Mouse (Mus musculus) intestine, embryonic 15.5 days (tissue): Measurements from ENCODE around the gene Cd79a. TPM values are rescaled to one million over a fixed set of nuclear protein-coding genes. Genes with fewer than 3 reads are reported as not detected.
"Not testable (repeated sequence)": the region's sequence is repeated elsewhere in the genome, so short reads cannot be mapped to it uniquely, and the experiment has no call there.

Experiments
- ATAC-seq: fragments of 200-750 bp; cut with Nextera tagmentation; 2 replicates; pipeline ENCODE4 v1.8.0; 2017; ENCODE audit warnings: moderate TSS enrichment, moderate library complexity
- H3K27ac ChIP-seq: fragments of 300-500 bp; sonication (generic); 2 replicates; pipeline ENCODE4 v1.5.1; 2015; ENCODE audit warnings: mild to moderate bottlenecking, inconsistent platforms
- H3K27me3 ChIP-seq: fragments of 300-500 bp; sonication (generic); replicated peaks from 2 replicates; pipeline ENCODE4 v1.6.1; 2015; ENCODE audit warnings: inconsistent platforms
- H3K36me3 ChIP-seq: fragments of 300-500 bp; sonication (generic); 2 replicates; pipeline ENCODE4 v1.6.1; 2015; ENCODE audit warnings: inconsistent platforms
- H3K4me1 ChIP-seq: fragments of 300-500 bp; sonication (generic); replicated peaks from 2 replicates; pipeline ENCODE4 v1.6.1; 2015; ENCODE audit warnings: inconsistent platforms
- H3K4me2 ChIP-seq: fragments of 300-500 bp; sonication (generic); replicated peaks from 2 replicates; pipeline ENCODE4 v1.6.1; 2015; ENCODE audit warnings: mild to moderate bottlenecking, inconsistent platforms
- H3K4me3 ChIP-seq: fragments of 300-500 bp; sonication (generic); replicated peaks from 2 replicates; pipeline ENCODE4 v1.5.1; 2015; ENCODE audit warnings: inconsistent platforms
- H3K9ac ChIP-seq: fragments of 300-500 bp; sonication (generic); 2 replicates; pipeline ENCODE4 v1.6.1; 2015; ENCODE audit warnings: inconsistent platforms
- H3K9me3 ChIP-seq: fragments of 300-500 bp; sonication (generic); 2 replicates; pipeline ENCODE4 v1.6.1; 2016; ENCODE audit warnings: inconsistent platforms
- WGBS: fragments of 180-500 bp; shearing (Covaris S2); methylation state at CpG from one replicate; pipeline ENCODE4 v1.1.7; 2015; 5-methylcytosine and 5-hydroxymethylcytosine counted together
- polyA plus RNA-seq: library from polyadenylated mRNA; unstranded; fragments of >200 nt; fragmentation: Nextera tagmentation; extraction: Ambion mirVana; gene quantifications from 2 replicates; pipeline ENCODE4 v1.2.1, GENCODE M21; 2015

Cd79a gene
- polyA plus RNA-seq, 1 experiment from 2014 or later: 0.29 TPM

- ATAC-seq: no peak
These were observed 7.6 kb upstream of the Cd79a start for GRCm38 (mm10) chr7:24889431-24890220.

DNA sequence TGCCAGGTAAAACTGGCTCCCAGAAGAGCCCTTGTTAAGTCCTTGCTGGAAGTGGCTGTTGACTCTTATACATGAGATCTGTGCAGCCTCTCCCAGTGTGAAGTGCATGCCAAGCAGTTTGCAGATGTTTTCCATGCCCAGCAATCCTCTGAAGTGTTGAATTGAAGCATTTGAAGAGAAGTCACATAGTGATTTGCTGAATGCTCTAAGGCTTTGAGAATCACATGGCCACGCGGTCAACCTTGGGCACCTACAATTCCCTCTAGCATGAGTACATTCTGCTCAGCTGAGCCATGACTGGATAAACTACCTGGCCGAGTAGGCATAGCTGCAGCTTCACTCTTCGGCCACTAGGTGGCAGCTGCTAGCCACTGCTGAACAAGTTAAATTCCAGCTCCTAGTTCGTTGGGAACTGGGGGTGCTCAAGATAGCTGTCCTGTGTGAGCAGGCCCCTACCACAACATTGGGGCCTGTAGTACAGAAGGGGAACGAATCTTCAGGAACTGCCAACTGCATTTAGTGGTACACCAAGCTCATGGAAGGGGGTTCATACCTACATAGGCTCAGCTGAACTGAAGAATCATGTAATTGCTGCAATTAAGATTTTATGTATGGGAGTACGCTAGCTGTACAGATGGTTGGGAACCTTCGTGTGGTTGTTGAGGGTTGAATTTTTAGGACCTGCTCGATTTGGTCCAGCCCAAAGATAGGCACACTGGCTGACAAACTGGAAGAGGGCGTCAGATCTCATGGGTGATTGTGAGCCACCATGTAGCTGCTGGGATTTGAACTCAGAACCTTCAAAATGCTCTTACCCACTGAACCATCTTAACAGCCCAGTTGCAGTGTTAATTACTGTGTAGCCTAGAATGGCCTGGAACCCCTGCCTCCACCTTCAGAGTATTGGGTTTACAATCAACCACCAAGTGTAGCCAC, 6.6 kb upstream of the Cd79a start:
- peaks cover 28% of the 10 kb centered on the region for H3K36me3 ChIP-seq
- H3K4me3 ChIP-seq: no peak overlapping the region
- no peak overlapping the region for H3K9ac ChIP-seq
- no peak overlapping the region for H3K4me2 ChIP-seq
- H3K27ac ChIP-seq: peak overlapping the region; percentile 58
- ATAC-seq: peak; percentile 68
- no peaks in the 10 kb centered on the region for H3K9me3 ChIP-seq
- peaks cover 19% of the 10 kb centered on the region for H3K4me1 ChIP-seq
- H3K27me3 ChIP-seq: no peaks in the 10 kb centered on the region
- WGBS: 25% methylated on average over 10 of the region's 10 CpGs

More at GRCm38 (mm10) chr7:24889431-24890220, 7.6 kb upstream of the Cd79a start:
- Histone ChIP-seq H3K27ac (peak overlapping the region; percentile 58), H3K9me3 (no peaks in the 10 kb centered on the region), H3K4me3 (no peak overlapping the region), H3K36me3 (peaks cover 28% of the 10 kb centered on the region), H3K4me2 (no peak overlapping the region), H3K9ac (no peak overlapping the region), H3K27me3 (no peaks in the 10 kb centered on the region), H3K4me1 (peaks cover 19% of the 10 kb centered on the region)
- WGBS: 79% methylated on average over 6 of the region's 6 CpGs

- Histone ChIP-seq H3K27ac (no peak overlapping the region), H3K27me3 (no peaks in the 10 kb centered on the region), H3K4me2 (no peak overlapping the region), H3K4me3 (no peak overlapping the region), H3K36me3 (peaks cover 28% of the 10 kb centered on the region), H3K9me3 (no peaks in the 10 kb centered on the region), H3K4me1 (peaks cover 10% of the 10 kb centered on the region; the same call in 1 of the 2 replicates), H3K9ac (no peak overlapping the region)
- 66% methylated on average over 3 of the region's 3 CpGs for WGBS
- ATAC-seq: no peak
These were observed 5.7 kb upstream of the Cd79a start for GRCm38 (mm10) chr7:24891241-24892124.

DNA sequence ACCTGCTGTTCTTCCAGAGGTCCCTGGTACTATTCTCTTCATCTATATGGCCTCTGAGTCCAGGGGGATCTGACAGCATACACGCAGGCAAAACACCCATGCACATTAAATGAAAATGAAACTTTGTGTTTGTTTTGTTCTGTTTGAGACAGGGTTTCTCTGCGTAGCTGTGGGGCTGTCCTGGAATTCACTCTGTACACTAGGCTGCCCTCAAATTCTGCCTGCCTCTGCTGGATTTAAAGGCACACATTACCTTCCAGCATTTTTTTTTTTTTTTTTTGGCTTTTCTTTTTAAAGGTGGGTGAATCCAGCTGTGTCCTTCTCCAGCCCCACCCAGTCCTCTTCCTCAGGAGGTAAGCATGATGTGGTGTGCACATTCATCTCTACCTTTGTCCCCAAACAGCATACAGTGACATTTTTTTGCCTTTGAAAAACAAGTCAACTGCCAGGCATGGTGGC, 5.0 kb upstream of the Cd79a start:
- Histone ChIP-seq H3K9me3 (no peaks in the 10 kb centered on the region), H3K4me3 (no peak overlapping the region), H3K4me2 (no peak overlapping the region), H3K36me3 (peaks cover 23% of the 10 kb centered on the region), H3K27me3 (no peaks in the 10 kb centered on the region), H3K27ac (no peak overlapping the region), H3K4me1 (peaks cover 4% of the 10 kb centered on the region; the same call in 1 of the 2 replicates), H3K9ac (no peak overlapping the region)
- 60% methylated on average over 2 of the region's 2 CpGs for WGBS
- no peak for ATAC-seq

DNA sequence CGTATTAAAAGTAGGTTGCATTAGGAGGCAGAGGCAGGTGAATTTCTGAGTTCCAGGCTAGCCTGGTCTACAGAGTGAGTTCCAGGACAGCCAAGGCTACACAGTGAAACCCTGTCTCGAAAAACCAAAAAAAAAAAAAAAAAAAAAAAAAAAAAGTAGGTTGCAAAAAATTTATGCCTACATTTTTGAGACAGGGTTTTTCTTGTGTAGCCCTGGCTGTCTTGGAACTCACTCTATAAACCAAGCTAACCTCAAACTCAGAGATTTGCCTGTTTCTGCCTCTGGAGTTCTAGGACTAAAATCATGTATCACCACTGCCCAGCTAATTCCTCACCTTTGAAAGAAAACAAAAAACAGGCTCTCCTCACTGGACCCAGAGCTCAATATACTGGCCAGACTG, 1.4 kb upstream of the Cd79a start:
- H3K4me1 ChIP-seq, H3K27ac ChIP-seq, H3K36me3 ChIP-seq, H3K4me3 ChIP-seq, H3K27me3 ChIP-seq, ATAC-seq, H3K4me2 ChIP-seq, H3K9ac ChIP-seq, H3K9me3 ChIP-seq: not testable (repeated sequence)
- WGBS: 95% methylated on average over 2 of the region's 2 CpGs

DNA sequence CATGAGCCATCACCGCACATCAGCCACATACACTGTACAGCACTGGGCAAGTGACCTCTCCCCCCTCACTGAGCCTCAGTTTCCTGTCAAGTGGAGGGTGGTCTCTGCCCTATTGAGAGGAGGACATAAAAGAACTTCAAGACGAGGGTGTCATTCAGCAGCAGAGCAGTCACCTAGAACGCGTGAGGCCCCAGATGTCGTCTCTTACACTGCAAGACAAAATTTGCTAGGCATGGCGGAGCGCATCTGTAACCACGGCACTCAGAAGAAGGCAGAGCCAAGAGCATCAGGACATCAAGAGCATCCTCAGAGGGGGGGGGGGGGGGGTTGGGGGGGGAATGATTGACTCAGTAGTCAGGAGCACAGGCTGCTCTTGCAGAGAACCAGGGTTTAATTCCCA, 912 bp upstream of the Cd79a start:
- no peaks in the 10 kb centered on the region for H3K4me1 ChIP-seq
- ATAC-seq: no peak
- no peaks in the 10 kb centered on the region for H3K9me3 ChIP-seq
- H3K4me2 ChIP-seq: no peak overlapping the region
- no peaks in the 10 kb centered on the region for H3K27me3 ChIP-seq
- 89% methylated on average over 8 of the region's 8 CpGs for WGBS
- H3K4me3 ChIP-seq: no peak overlapping the region
- H3K9ac ChIP-seq: no peak overlapping the region
- no peak overlapping the region for H3K27ac ChIP-seq
- no peaks in the 10 kb centered on the region for H3K36me3 ChIP-seq

GRCm38 (mm10) chr7:24897959-24898358, 778 bp downstream of the Cd79a start:
- H3K9ac ChIP-seq: no peak overlapping the region
- 71% methylated on average over 5 of the region's 5 CpGs for WGBS

GRCm38 (mm10) chr7:24901114-24901513, 3.9 kb downstream of the Cd79a start:
- Histone ChIP-seq H3K4me1 (peaks cover 10% of the 10 kb centered on the region), H3K4me3 (no peak overlapping the region), H3K9ac (no peak overlapping the region), H3K4me2 (no peak overlapping the region), H3K9me3 (no peaks in the 10 kb centered on the region), H3K36me3 (no peaks in the 10 kb centered on the region), H3K27me3 (no peaks in the 10 kb centered on the region), H3K27ac (no peak overlapping the region)
- ATAC-seq: no peak
- 77% methylated on average over 6 of the region's 6 CpGs for WGBS

More at GRCm38 (mm10) chr7:24897959-24898358, 778 bp downstream of the Cd79a start:
- H3K4me2 ChIP-seq: no peak overlapping the region
- H3K36me3 ChIP-seq: no peaks in the 10 kb centered on the region
- no peak overlapping the region for H3K27ac ChIP-seq
- no peaks in the 10 kb centered on the region for H3K9me3 ChIP-seq
- H3K4me3 ChIP-seq: no peak overlapping the region
- peaks cover 3% of the 10 kb centered on the region; the same call in 1 of the 2 replicates for H3K4me1 ChIP-seq
- ATAC-seq: no peak
- H3K27me3 ChIP-seq: no peaks in the 10 kb centered on the region

DNA sequence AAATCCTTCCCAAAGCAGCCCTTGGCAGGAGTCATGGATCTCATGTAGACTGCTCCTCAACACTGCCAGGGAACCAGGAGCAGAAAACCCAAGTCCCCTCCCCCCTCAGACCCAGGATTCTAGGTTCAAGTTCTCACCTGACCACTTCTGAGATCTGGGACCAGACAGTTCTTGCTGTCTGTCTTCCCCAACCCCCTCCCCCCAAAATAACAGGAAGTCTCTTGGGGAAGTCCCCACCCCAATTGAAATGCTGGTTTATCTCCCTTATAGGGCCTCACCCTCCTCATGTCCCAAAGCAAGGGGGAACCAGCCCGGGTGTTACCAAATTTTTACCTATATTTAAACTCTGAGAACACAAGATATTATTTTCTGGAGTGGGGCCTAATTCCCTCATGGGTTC, 4.7 kb downstream of the Cd79a start:
- 57% methylated on average over 1 of the region's 1 CpGs for WGBS
- no peak overlapping the region; the same call in 1 of the 2 replicates for H3K27ac ChIP-seq
- ATAC-seq: no peak
- no peaks in the 10 kb centered on the region for H3K36me3 ChIP-seq
- H3K4me2 ChIP-seq: no peak overlapping the region
- H3K27me3 ChIP-seq: no peaks in the 10 kb centered on the region
- peaks cover 17% of the 10 kb centered on the region for H3K4me1 ChIP-seq
- H3K9ac ChIP-seq: no peak overlapping the region
- H3K4me3 ChIP-seq: no peak overlapping the region
- H3K9me3 ChIP-seq: no peaks in the 10 kb centered on the region

GRCm38 (mm10) chr7:24902264-24902629, 5.1 kb downstream of the Cd79a start:
- Histone ChIP-seq H3K27me3 (no peaks in the 10 kb centered on the region), H3K9ac (peak overlapping the region; percentile 76), H3K36me3 (no peaks in the 10 kb centered on the region), H3K4me2 (peak overlapping the region; percentile 78), H3K4me1 (peaks cover 21% of the 10 kb centered on the region), H3K9me3 (no peaks in the 10 kb centered on the region), H3K27ac (peak overlapping the region; percentile 92), H3K4me3 (peak overlapping the region; percentile 83)
- WGBS: 42% methylated on average over 2 of the region's 2 CpGs
- ATAC-seq: no peak

DNA sequence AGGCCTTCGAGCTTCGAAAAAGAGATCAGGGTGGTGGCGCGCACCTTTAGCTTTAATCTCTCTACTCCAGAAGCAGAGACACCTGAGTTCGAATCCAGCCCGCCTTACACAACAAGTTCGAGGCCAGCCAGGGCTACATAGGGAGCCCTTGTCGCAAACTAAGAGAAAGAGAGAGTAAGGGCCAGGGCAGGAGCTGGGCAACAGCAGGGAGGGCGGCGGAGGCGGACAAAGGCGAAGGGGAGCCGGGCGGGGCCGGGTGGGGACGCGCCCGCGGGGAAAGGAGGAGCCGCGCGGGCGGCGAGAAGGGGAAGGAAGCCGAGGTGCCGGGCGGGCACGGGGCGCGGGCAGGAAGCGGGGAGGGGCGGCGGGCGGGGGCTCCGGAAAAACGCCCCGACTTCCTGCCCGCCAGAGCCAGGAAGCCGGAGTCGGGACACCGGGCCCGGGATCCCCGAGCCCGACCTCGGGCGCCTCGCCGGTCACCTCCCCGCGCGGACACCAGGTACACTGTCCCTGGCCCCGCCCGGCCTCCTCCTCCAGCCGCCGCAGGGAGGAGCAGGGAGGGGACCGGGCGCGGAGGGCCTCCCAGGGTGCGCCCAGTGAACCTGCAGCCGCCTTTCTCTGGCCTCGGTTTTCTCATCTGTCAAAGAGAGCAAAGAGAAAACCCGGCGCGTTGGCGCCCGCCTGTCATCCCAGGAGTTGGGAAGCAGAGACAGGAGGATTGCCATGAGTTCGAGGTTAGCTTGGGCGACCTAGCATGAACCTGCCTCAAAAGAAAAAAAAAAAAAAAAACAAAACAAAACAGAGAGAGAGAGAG, 5.7 kb downstream of the Cd79a start, which contains the start of gene Arhgef1:
TSS of gene Arhgef1 (plus strand) at position 283 of the 814 bp plus-strand sequence.
- Histone ChIP-seq H3K4me2 (peak within 1 kb of the TSS; percentile 78), H3K27me3 (no peaks in the 10 kb centered on the region), H3K36me3 (no peaks in the 10 kb centered on the region), H3K4me3 (peak within 1 kb of the TSS; percentile 83), H3K4me1 (peaks cover 27% of the 10 kb centered on the region), H3K9ac (peak within 1 kb of the TSS; percentile 76), H3K9me3 (no peaks in the 10 kb centered on the region), H3K27ac (peak within 1 kb of the TSS; percentile 92)
- peak; percentile 65 for ATAC-seq
- WGBS: 4% methylated on average over 45 of the region's 68 CpGs
